Mouse (Mus musculus) induced T-regulatory cell, adult 2 months (primary cell): ENCODE data around the gene Mospd3.
"Not testable (repeated sequence)": the region's sequence is repeated elsewhere in the genome, so short reads cannot be mapped to it uniquely, and the experiment has no call there.

Experiments used
- DNase-seq: peaks from one replicate; pipeline ENCODE4 v3.0.0-alpha.2; 2012; ENCODE audit warnings: low read depth

Mospd3 gene

GRCm38 (mm10) chr5:137615347-137615746, 14.5 kb upstream of the Mospd3 start:
- DNase-seq, result no peak

GRCm38 (mm10) chr5:137614921-137615320, 14.1 kb upstream of the Mospd3 start:
- not testable (repeated sequence) for DNase-seq

GRCm38 (mm10) chr5:137613550-137613949, 12.7 kb upstream of the Mospd3 start, which contains the start of gene Pcolce:
Gene Pcolce, minus strand, starts transcription at chr5:137613784.
- no peak for DNase-seq

GRCm38 (mm10) chr5:137613076-137613475, 12.2 kb upstream of the Mospd3 start:
- no peak for DNase-seq

GRCm38 (mm10) chr5:137611245-137611602, 10.4 kb upstream of the Mospd3 start:
- no peak for DNase-seq

- DNase-seq, result no peak
These were observed 9.8 kb upstream of the Mospd3 start for GRCm38 (mm10) chr5:137610548-137611244.

GRCm38 (mm10) chr5:137610056-137610455, 9.2 kb upstream of the Mospd3 start:
- no peak for DNase-seq

GRCm38 (mm10) chr5:137609292-137609691, 8.4 kb upstream of the Mospd3 start:
- no peak for DNase-seq

- no peak for DNase-seq
These were observed 7.9 kb upstream of the Mospd3 start for GRCm38 (mm10) chr5:137608654-137609190.

GRCm38 (mm10) chr5:137607860-137608653, 7.2 kb upstream of the Mospd3 start:
- DNase-seq, result no peak

- DNase-seq, result no peak
These were observed 489 bp upstream of the Mospd3 start for GRCm38 (mm10) chr5:137601365-137601729.

- no peak for DNase-seq
These were observed 608 bp downstream of the Mospd3 start for GRCm38 (mm10) chr5:137600281-137600618.

- peak; percentile 44 for DNase-seq
These were observed 1.3 kb downstream of the Mospd3 start for GRCm38 (mm10) chr5:137599600-137599999.

GRCm38 (mm10) chr5:137598100-137598826, 2.6 kb downstream of the Mospd3 start:
- DNase-seq, result peak; percentile 20

- no peak for DNase-seq
These were observed 3.2 kb downstream of the Mospd3 start for GRCm38 (mm10) chr5:137597625-137598024.

GRCm38 (mm10) chr5:137596601-137597261, 4.1 kb downstream of the Mospd3 start:
- DNase-seq, result peak; percentile 79

GRCm38 (mm10) chr5:137595921-137596320, 4.9 kb downstream of the Mospd3 start:
- DNase-seq, result peak; percentile 30

- no peak for DNase-seq
These were observed 10.4 kb downstream of the Mospd3 start for GRCm38 (mm10) chr5:137590507-137590906.

- peak; percentile 80 for DNase-seq
These were observed 15.9 kb downstream of the Mospd3 start for GRCm38 (mm10) chr5:137584976-137585375.

- no peak for DNase-seq
These were observed 17.1 kb downstream of the Mospd3 start for GRCm38 (mm10) chr5:137583670-137584169.

- no peak for DNase-seq
These were observed 18.2 kb downstream of the Mospd3 start for GRCm38 (mm10) chr5:137582702-137583101.

- DNase-seq, result no peak
These were observed 20.6 kb downstream of the Mospd3 start for GRCm38 (mm10) chr5:137580246-137580645.
